Mouse (Mus musculus) megakaryocyte progenitor cell, adult 5-6 weeks (primary cell): ENCODE data around the gene Abcb8. TPM values are rescaled to one million over a fixed set of nuclear protein-coding genes. Genes with fewer than 3 reads are reported as not detected.

Source experiments
- ATAC-seq: replicated peaks from 2 replicates; pipeline ENCODE4 v1.8.0; 2016; ENCODE audit warnings: mild to moderate bottlenecking, moderate TSS enrichment, inconsistent platforms; ENCODE audit not compliant: poor library complexity
- total RNA-seq, 2 experiments: library from RNA; stranded (forward) in 1 of 2; stranded (reverse) in 1 of 2; fragments of 157-497, 149-512 nt in 1 of 2; fragments of 200-1000 nt in 1 of 2; gene quantifications; 2 replicates each; pipeline versions ENCODE4 v1.2.3 to v1.2.4; 2015 to 2017

Gene Abcb8
- total RNA-seq, 2 experiments from 2014 or later = 18.1 to 23.5 TPM

DNA sequence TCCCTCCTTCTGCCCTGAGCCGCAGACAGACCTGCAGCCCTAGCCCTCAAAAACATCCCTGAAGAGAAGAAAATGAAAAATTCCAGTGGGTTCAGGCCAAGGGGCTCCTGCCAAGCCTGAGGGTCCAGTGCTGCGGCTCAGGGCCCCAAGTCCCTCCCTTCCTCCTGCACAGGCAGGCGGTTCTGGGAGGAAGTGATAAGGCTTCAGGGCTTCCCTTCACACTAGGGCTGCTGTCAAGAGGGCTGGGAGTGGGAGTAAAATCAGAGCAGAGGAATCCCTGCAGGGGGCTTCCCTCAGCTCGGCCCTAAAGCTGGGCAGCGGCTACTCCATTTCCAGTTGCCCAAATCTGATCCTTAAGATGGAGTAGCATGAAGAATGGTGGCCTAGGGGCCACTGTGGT is 27.9 kb upstream of the Abcb8 start:
- ATAC-seq = peak; percentile 45

DNA sequence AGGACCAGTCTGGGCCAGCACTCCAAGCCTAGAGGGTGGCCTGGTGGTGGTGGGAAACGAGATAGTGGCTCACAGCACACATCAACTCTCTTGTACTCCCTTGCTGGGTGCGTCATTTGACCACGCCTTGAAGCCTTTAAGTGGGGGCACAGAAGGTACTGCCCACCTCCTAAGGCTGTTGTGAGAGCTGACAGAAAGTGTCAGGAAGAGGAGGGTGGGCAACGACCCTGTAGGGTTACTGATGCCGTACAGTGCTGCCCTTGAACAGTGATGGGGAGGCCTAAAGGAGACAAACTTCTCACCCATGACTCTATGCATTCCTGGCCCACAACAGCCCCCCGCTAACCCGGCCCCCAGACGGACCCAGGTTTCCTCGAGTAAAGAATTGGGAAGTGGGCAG is 27.0 kb upstream of the Abcb8 start:
- ATAC-seq = no peak

DNA sequence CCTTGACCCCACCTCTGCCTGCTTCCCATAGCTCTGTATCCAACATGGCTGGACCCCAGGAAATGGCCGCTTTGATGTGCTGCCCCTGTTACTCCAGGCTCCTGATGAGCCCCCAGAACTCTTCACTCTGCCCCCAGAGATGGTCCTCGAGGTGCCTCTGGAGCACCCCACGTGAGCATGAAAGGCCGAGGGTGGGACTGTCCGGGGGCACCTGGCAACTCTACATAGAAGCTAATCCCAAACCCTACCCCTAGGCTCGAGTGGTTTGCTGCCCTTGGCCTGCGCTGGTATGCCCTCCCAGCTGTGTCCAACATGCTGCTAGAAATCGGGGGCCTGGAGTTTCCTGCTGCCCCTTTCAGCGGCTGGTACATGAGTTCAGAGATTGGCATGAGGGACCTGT is 23.7 kb upstream of the Abcb8 start:
- ATAC-seq = no peak

DNA sequence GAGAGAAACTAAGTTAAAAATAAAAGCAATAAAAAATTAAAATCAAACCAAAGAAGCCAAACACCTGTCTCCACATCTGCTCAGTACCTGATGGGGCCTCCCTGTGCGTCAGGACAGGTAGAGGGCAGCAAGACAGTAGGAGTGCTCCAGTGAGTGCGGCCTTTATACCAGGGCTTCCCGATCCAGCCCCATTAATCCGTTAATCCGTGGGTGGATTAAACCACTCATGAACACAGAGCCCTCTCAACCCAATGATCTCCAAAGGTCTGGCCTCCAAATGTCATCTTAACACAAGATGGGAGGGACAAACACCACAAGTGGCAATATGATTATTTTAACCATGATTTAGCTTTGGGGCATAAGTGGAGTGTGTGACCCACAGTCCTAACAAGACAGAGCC is 19.7 kb upstream of the Abcb8 start:
- ATAC-seq = no peak

DNA sequence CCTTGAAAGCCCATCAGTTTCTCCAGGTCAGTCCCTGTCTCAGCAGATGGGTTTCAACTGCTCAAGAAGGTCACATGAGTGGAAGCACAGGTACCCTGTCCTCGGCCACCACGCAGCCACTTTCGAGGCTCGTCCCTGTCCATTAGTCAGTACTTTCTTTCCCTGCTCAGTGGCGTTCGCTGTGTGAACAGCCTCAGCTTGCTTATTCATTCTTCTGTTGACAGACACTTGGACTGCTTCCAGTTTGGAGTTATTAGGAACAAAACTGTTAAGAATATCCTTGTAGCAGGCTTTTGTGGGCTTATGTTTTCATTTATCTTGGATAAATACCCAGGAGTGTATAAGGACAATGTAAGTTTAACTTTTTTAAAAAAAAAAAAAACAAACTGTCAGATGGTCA is 19.2 kb upstream of the Abcb8 start:
- no peak for ATAC-seq

DNA sequence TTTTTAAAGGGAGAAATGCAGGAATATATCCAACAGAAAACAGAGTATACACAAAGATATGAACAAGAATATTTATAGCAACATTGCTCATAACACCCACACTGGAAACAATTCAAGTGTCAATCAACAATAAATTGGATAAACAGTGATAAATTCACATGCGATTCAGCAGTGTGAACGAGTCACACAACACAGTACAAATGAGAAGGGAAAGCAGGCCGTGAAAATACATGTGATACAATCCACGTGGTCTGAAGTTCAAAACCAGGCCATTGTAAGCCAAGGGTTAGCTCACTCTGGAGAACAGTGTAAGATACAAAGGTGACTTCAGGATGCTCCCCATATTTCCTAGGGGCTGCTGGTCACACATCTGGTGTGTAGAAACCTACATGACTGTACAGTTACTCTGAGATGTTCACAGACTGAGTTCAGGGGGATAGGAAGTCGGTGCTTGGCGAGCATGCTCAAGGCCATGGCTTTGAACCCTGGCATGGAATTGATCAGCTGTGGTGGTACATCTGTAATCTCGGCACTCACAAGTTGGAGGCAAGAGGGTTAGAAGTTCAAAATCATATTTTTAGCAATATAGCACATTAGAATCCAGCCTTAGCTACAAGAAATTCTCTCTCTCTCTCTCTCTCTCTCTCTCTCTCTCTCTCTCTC is 18.7 kb upstream of the Abcb8 start:
- ATAC-seq = no peak

DNA sequence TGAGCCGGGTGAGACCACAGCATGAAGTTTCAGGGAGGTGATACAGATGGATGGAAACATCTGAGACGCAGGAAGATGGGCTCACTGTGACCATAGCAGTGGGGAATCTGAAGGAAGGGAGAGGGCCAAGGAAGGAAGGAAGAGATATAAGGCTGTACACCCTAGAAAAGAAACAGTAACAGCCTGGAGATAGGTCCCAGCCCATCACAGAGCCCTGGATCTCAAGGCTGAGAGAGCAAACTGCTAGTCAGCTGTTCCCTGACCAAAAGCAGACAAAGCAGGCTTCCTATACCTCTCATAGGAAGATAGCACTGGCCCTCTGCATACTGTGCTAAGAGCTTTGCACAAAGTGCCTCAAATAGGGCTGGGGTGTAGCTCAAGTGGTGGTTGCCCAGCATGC is 14.8 kb upstream of the Abcb8 start:
- no peak for ATAC-seq

DNA sequence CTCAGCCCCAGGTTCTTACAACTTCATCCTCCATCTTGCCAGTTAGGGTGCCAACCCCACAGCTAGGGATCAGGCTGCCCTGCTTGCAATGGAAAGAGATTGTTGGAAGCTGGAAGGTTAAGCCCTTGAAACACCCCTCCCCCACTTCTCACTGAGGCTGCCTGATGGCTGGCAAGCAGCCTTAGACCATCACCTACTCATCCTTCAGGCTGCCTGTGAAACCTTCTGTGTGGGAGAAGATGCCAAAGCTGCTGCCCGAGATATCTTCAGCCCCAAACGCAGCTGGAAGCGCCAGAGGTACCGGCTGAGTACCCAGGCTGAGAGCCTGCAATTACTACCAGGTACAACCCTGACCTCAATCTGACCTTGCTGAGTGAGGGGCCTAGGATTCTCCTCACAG is 14.0 kb upstream of the Abcb8 start:
- ATAC-seq = no peak

DNA sequence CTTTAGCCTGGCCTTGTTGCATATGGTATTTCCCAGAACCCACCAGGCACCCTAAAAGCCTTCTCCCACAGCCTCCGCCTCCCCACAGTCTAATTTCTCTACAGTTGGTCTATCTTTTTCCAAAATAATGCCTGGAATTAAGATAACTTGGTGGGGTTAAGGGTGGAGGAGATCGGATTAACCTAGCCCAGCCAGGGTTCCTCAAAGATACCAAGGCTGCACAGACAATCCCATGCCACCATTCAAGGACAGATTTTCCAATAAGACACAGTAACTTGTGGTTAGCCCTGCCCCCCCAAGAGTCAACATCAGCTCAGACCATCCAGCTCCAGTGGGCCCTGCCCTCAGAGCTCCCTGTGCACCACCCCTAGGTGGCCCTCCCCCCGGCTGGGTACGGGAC is 13.0 kb upstream of the Abcb8 start:
- no peak for ATAC-seq

DNA sequence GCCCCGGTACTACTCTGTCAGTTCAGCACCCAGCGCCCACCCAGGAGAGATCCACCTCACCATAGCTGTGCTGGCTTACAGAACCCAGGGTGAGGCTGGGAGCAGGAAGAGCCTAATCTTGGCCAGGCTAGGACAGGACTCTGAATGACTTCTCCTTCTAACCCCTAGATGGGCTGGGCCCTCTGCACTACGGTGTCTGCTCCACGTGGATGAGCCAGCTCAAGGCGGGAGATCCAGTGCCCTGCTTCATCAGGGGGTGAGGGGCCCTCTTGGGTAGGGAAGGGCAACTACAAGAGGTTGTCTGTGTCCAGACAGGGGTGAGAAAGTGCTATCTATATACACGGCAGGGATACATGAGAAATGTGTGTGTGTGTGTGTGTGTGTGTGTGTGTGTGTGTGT is 12.0 kb upstream of the Abcb8 start:
- ATAC-seq = no peak

DNA sequence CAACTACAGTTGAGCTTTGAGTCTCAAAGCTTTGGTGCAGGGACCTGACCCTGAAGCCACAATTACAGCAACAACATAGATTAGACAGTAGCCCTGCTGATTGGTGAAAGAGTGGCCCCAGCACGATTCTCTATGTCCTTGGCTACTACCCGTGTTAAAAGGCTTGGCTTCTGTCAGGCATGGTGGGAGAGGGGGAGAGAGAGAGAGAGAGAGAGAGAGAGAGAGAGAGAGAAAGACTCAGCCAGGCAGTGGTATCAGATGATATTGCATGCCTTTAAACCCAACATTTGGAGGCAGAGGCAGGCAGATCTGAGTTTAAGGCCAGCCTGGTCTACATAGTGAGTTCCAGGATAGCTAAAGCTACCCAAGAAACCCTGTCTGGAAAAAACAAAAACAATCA is 11.5 kb upstream of the Abcb8 start:
- no peak for ATAC-seq

DNA sequence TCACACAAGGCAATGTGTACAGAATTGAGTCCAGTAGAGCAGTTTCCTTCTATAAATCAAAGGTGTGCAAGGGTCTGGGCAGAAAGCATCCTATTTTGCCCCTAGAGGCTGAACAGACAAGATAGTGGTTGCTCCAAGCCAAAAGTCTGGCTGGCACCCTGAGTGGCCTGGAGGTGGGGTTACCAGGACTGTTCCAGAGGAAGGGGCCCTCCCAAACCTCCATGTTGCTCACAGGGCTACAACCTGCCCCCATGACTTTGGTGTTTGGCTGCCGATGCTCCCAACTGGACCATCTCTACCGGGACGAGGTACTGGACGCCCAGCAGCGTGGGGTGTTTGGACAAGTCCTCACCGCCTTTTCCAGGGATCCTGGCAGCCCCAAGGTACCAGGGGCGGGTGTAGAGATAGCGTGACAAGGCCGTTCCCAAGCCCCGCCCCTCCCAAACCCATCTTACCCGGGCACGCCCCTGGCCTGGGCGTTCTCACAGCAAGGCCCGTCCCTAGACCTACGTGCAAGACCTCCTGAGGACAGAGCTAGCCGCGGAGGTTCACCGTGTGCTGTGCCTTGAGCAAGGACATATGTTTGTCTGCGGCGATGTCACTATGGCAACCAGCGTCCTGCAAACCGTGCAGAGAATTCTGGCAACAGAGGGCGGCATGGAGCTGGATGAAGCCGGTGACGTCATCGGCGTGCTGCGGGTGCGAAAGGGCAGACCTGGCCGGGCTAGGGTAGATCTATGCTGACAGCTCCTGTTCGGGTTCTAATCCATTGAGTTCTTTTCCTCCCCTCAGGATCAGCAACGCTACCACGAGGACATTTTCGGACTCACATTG is 10.2 kb upstream of the Abcb8 start:
- peak; percentile 78 for ATAC-seq

DNA sequence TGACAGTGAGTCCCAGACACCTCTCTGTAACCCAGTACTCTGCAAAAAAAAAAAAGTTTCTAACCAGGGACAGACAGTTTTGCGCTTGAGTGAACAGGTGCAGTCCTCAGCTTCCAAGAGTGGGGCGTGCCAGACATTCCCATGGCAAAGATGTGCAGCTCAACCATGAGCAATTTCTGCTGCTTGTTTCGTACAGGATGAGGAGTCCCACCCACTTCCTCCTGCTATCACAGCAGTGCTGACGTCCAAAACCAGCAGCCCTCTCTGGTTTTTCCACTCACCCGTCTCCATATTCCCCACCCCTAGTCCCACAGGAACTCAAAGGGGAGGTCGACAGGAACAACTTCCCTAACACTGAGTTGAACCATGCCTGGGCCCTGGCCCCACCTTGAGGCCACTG is 9.1 kb upstream of the Abcb8 start:
- peak; percentile 15 for ATAC-seq

DNA sequence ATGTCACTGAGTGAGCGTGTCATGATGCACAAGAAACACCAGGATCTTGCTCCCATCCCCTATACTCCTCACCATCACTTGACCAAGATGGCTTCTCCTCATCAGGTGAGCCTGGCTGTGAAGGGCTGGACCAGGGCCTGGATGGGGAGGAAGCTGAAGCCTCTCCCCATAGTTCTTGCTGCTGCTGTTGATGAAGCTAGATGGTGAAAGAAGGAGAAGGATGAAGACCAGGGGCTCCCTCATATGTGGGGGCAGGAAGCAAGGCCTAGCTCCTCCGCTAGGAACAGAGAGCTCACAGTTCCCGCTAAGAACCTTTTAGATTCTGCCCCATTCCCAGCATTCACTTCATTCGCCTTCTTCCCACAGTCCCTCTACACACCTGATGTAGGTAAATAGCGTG is 8.1 kb upstream of the Abcb8 start:
- no peak for ATAC-seq

DNA sequence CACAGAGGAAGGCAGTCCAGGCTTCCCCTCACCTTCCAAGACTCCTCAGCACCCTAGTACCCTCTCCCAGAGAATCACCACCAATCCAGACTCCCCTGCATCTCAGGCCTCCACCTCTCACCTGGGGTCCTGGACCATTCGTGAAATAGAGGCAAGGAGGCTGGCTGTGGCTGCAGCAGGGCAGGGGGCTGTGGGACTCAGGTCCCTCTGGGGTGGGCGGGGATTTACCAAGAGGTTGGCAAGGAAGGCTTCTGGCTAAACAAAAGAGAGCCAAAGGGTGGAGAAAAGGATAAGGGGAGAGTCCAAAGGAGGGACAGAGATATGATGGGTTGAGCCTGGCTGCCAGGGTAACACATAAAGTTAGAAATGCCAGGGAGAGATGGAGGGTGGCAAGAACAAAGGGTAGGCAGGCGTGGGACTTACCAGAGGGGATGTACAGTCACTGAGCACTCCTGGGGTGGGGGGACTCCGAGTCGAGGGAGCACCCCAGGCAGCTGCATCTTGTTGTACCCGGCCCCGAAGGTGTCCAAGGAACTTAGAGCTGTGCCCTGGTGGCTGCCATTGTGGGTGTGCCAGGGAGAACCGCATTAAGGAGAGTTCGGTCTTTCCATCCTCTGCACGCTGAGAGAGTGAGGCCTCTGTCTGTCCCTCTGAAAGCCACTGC is 7.4 kb upstream of the Abcb8 start:
- ATAC-seq = no peak

DNA sequence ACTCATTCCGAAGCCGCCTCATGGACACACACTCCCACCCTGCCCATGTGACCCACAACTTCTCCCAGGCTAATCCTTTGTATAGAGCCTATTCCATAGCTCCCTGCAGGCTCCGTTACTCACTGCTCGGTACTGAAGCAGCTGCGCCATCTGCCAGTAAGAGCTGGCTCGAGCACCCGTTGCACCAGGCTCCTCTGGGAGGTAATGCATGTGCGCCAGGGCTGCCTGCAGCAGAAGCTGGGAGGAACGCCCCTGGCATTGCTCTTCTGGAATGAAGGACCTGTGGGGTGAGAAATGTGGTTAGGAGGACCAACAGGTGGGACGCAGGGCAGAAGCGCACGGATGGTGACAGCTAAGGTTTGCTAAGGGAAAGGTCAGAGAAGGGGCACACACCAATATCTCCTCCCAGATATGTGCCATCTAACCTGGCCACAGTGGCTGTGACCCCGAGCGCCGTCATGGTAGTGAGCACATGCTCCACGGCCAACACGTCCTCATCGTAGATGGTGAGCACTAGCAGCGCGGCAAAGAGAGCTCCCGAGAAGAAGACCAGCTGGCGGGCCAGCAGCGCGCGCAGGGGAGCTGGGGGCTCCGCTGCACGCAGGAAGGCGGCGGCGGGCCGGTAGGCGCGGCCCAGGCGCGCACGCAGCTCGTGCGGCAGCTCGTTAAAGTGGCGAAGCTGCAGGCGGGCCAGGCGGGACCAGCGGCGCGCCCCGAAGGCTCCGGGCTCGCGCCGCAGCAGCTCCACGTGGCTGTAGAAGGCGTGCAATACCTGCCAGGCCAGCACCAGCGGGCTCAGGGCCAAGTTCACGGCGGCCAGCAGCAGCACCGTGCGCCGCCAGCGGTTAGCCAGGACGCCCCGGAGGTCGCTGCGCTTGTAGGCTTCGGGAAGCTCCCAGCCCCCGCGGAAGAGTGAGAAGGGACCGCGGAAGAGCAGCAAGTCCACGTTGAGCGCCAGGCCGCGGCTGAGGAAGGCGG is 5.9 kb upstream of the Abcb8 start:
- ATAC-seq = peak; percentile 12

DNA sequence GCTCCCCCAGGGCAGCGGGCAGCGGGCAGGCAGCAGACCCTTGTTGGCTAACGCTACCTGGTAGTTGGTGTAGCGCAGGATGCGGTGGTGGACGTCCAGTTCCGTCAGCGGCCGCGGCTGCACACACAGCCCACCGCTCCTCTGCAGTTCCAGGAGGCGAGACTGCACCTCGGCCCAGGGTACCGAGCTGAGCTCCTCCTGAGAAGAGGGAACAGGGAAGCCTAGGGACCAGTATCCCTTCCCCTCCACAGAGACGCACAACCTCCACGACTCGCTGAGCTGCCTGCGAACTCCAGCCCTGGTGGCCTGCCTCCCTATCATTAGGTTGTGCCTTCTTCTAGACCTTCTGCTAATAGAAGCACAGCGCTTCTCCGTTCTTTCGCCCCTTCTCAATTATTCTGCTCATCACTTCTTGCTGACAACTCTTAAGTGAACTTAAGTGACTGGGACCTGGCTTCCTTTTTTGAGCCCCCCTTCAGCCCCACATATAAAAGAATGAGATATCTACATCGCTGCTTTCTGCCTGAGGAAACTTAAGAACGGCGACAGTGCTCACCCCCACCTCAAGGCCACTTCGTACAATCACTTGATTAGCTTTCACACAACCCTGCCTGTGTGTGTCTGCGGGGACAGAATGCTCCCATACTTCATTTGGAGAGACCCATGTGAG is 5.1 kb upstream of the Abcb8 start:
- ATAC-seq = no peak

DNA sequence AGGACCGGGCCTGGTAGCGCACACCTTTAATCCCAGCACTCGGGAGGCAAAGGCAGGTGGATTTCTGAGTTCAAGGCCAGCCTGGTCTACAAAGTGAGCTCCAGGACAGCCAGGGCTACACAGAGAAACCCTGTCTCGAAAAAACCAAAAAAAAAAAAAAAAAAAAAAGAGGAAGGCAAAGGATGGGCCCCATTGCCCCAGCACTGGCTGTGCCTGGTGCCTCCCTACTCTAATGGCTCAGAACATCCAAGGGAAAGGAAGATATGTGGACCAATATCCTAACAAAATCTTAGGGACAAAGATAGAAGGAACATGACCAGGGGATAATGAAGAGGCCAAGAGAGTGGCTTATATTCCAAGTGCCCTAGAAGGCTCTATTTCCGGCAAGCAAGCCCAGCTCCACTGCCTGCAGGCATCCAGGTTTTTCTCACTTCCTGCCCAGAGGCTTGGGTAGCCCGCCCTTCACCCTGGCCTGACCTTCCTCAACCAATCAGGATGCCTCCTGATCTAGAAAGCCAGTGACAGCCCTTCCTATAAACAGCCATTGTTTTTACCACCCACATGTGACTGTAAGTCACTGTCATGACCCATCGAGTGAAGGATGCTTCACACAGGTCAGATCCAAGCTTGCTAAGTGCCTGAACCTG is 4.3 kb upstream of the Abcb8 start:
- ATAC-seq = peak; percentile 46

DNA sequence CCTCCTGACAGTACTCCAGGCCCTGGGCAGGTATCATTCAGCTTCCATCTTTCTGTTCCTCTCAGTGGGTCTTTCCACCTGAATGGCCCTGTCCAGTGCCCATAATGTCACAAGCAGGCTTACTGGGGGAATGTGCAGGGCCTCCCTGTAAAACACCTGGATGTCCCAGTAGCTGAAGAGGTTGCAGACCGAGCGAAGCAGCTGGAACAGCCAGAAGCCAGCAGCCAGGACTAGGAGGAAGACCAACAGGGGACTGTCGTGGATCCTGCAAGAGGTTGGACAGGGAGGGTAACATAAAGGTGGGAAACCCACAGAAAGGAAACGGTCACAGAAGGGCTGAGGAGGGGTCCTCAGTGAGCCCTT is 3.8 kb upstream of the Abcb8 start:
- no peak for ATAC-seq

DNA sequence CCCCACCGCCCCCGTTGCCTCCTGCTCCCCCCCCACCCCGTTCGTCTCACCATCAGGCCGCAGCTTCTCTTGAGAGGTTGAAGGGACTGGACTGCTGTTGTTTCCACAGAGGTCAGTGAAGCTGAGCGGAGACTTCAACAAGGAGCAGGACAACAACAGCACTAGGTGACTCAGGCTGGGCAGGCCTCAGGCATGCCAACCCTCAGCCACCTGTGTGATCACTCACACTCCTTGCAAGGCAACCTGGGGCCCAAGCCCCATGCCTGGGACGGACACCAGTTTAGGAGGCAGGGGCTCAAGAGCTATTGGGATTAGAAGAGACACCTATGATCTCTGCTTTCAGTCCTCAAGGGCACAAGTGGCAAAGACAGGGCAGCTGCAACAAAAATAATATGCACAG is 1.6 kb upstream of the Abcb8 start, which contains the start of gene Atg9b:
TSS of gene Atg9b (minus strand) at position 280 of the 400 bp plus-strand sequence.
- no peak for ATAC-seq
